Mouse (Mus musculus) bone marrow, adult 2 months (tissue): ENCODE measurements at regions not wholly inside any gene's neighbourhood (a gene's known extent, or its start where the extent isn't known, plus 50 kb on each side); places are given as distances from the start of the nearest gene placed in this dataset.

Experiments
- CTCF ChIP-seq: fragments of 200-500 bp; IDR thresholded peaks from 2 replicates; pipeline ENCODE4 v1.5.1; 2011; ENCODE audit warnings: low read length, control low read depth; ENCODE audit not compliant: control insufficient read depth, insufficient read depth
- POLR2A ChIP-seq: fragments of 200-500 bp; IDR thresholded peaks from 2 replicates; pipeline ENCODE4 v1.6.1; 2011; ENCODE audit warnings: low read depth, mild to moderate bottlenecking, control low read depth, low read length, borderline replicate concordance; ENCODE audit not compliant: control insufficient read depth

GRCm38 (mm10) chr17:51658408-51658807 lies 174.7 kb downstream of the Satb1 start:
- TF ChIP-seq CTCF (no peak), POLR2A (no peak)
